Mouse (Mus musculus) heart, embryonic 16.5 days (tissue): ENCODE results near the gene B4galnt1. TPM values are rescaled to one million over a fixed set of nuclear protein-coding genes. Genes with fewer than 3 reads are reported as not detected.

ENCODE experiments used
- ATAC-seq: fragments of 200-750 bp; cut with Nextera tagmentation; replicated peaks from 2 replicates; pipeline ENCODE4 v1.8.0; 2017; ENCODE audit warnings: moderate number of reproducible peaks; ENCODE audit not compliant: insufficient read depth, low FRiP score; ENCODE audit errors: extremely low read depth
- H3K27ac ChIP-seq: fragments of 300-500 bp; sonication (generic); 2 replicates; pipeline ENCODE4 v1.5.1; 2014; ENCODE audit warnings: mild to moderate bottlenecking, low read length, control low read depth, moderate library complexity
- H3K27me3 ChIP-seq: fragments of 300-500 bp; sonication (generic); 2 replicates; pipeline ENCODE4 v1.6.1; 2014; ENCODE audit warnings: low read length, mixed read lengths; ENCODE audit not compliant: control insufficient read depth, insufficient read depth
- H3K36me3 ChIP-seq: fragments of 300-500 bp; sonication (generic); 2 replicates; pipeline ENCODE4 v1.6.1; 2014; ENCODE audit not compliant: control insufficient read depth, insufficient read depth
- H3K4me1 ChIP-seq: fragments of 300-500 bp; sonication (generic); 2 replicates; pipeline ENCODE4 v1.6.1; 2014; ENCODE audit warnings: low read length, mixed read lengths; ENCODE audit not compliant: control insufficient read depth, insufficient read depth
- H3K4me2 ChIP-seq: fragments of 300-500 bp; sonication (generic); 2 replicates; pipeline ENCODE4 v1.6.1; 2014; ENCODE audit warnings: low read depth, mild to moderate bottlenecking, control low read depth, low read length
- H3K4me3 ChIP-seq: fragments of 300-500 bp; sonication (generic); 2 replicates; pipeline ENCODE4 v1.5.1; 2014; ENCODE audit warnings: mild to moderate bottlenecking, control low read depth, low read length
- H3K9ac ChIP-seq: fragments of 300-500 bp; sonication (generic); 2 replicates; pipeline ENCODE4 v1.6.1; 2014; ENCODE audit warnings: low read length, control low read depth
- H3K9me3 ChIP-seq: fragments of 300-500 bp; sonication (generic); replicated peaks from 2 replicates; pipeline ENCODE4 v1.6.1; 2016; ENCODE audit warnings: low read length; ENCODE audit not compliant: control insufficient read depth
- WGBS: fragments of 180-500 bp; shearing (Covaris S2); extraction: QIAGEN DNeasy Blood & Tissue Kit; methylation state at CpG from one replicate; pipeline ENCODE4 v1.1.7; 2014; 5-methylcytosine and 5-hydroxymethylcytosine counted together
- polyA plus RNA-seq: library from polyadenylated mRNA; unstranded; fragments of >200 nt; fragmentation: Nextera tagmentation; extraction: Ambion mirVana; gene quantifications from 2 replicates; pipeline ENCODE4 v1.2.1, GENCODE M21; 2015

The B4galnt1 gene
- polyA plus RNA-seq, 1 experiment from 2014 or later: 6.5 TPM

GRCm38 (mm10) chr10:127137896-127138295 is 27.1 kb upstream of the B4galnt1 start:
- H3K27me3 ChIP-seq: no peaks in the 10 kb centered on the region
- H3K27ac ChIP-seq: no peak overlapping the region
- no peaks in the 10 kb centered on the region for H3K4me1 ChIP-seq
- no peak overlapping the region for H3K4me3 ChIP-seq
- no peak for ATAC-seq
- no peak overlapping the region for H3K4me2 ChIP-seq
- no peaks in the 10 kb centered on the region; the same call in 1 of the 2 replicates for H3K9me3 ChIP-seq
- H3K9ac ChIP-seq: no peak overlapping the region
- 70% methylated on average over 3 of the region's 3 CpGs for WGBS
- H3K36me3 ChIP-seq: no peaks in the 10 kb centered on the region

- Histone ChIP-seq H3K4me1 (no peaks in the 10 kb centered on the region), H3K27me3 (no peaks in the 10 kb centered on the region), H3K9ac (no peak overlapping the region), H3K9me3 (no peaks in the 10 kb centered on the region; the same call in 1 of the 2 replicates), H3K36me3 (no peaks in the 10 kb centered on the region), H3K4me2 (no peak overlapping the region), H3K27ac (no peak overlapping the region), H3K4me3 (no peak overlapping the region)
- 84% methylated on average over 18 of the region's 18 CpGs for WGBS
- ATAC-seq: no peak
These were observed 26.5 kb upstream of the B4galnt1 start for GRCm38 (mm10) chr10:127138328-127139141.

- no peak overlapping the region for H3K4me2 ChIP-seq
- no peak overlapping the region for H3K9ac ChIP-seq
- no peaks in the 10 kb centered on the region for H3K36me3 ChIP-seq
- 65% methylated on average over 11 of the region's 11 CpGs for WGBS
- no peaks in the 10 kb centered on the region; the same call in 1 of the 2 replicates for H3K9me3 ChIP-seq
- H3K27ac ChIP-seq: no peak overlapping the region
- H3K4me3 ChIP-seq: no peak overlapping the region
- no peaks in the 10 kb centered on the region for H3K4me1 ChIP-seq
- no peak for ATAC-seq
- H3K27me3 ChIP-seq: no peaks in the 10 kb centered on the region
These were observed 24.1 kb upstream of the B4galnt1 start for GRCm38 (mm10) chr10:127140971-127141370.

GRCm38 (mm10) chr10:127141500-127141899 is 23.5 kb upstream of the B4galnt1 start:
- H3K9ac ChIP-seq: no peak overlapping the region
- H3K9me3 ChIP-seq: no peaks in the 10 kb centered on the region; the same call in 1 of the 2 replicates
- ATAC-seq: no peak
- no peak overlapping the region for H3K4me3 ChIP-seq
- no peaks in the 10 kb centered on the region for H3K27me3 ChIP-seq
- no peaks in the 10 kb centered on the region for H3K4me1 ChIP-seq
- 58% methylated on average over 8 of the region's 8 CpGs for WGBS
- no peak overlapping the region for H3K27ac ChIP-seq
- no peak overlapping the region for H3K4me2 ChIP-seq
- no peaks in the 10 kb centered on the region for H3K36me3 ChIP-seq

GRCm38 (mm10) chr10:127143228-127143627 is 21.8 kb upstream of the B4galnt1 start:
- Histone ChIP-seq H3K4me1 (peaks cover 4% of the 10 kb centered on the region; the same call in 1 of the 2 replicates), H3K4me3 (no peak overlapping the region), H3K36me3 (no peaks in the 10 kb centered on the region), H3K9me3 (no peaks in the 10 kb centered on the region; the same call in 1 of the 2 replicates), H3K4me2 (no peak overlapping the region), H3K9ac (no peak overlapping the region), H3K27ac (no peak overlapping the region), H3K27me3 (no peaks in the 10 kb centered on the region)
- 85% methylated on average over 8 of the region's 8 CpGs for WGBS
- ATAC-seq: no peak

- H3K4me1 ChIP-seq: peaks cover 4% of the 10 kb centered on the region; the same call in 1 of the 2 replicates
- WGBS: 90% methylated on average over 7 of the region's 7 CpGs
These were observed 20.5 kb upstream of the B4galnt1 start for GRCm38 (mm10) chr10:127144536-127144935.

GRCm38 (mm10) chr10:127145303-127145702 is 19.7 kb upstream of the B4galnt1 start:
- Histone ChIP-seq H3K36me3 (no peaks in the 10 kb centered on the region), H3K27me3 (no peaks in the 10 kb centered on the region), H3K27ac (no peak overlapping the region), H3K9ac (no peak overlapping the region), H3K4me1 (peaks cover 4% of the 10 kb centered on the region; the same call in 1 of the 2 replicates), H3K9me3 (no peaks in the 10 kb centered on the region), H3K4me2 (no peak overlapping the region), H3K4me3 (no peak overlapping the region)
- WGBS: 78% methylated on average over 5 of the region's 5 CpGs
- no peak for ATAC-seq

More at GRCm38 (mm10) chr10:127144536-127144935, 20.5 kb upstream of the B4galnt1 start:
- no peaks in the 10 kb centered on the region for H3K27me3 ChIP-seq
- no peak overlapping the region for H3K4me3 ChIP-seq
- ATAC-seq: no peak
- H3K4me2 ChIP-seq: no peak overlapping the region
- H3K27ac ChIP-seq: no peak overlapping the region; the same call in 1 of the 2 replicates
- H3K9ac ChIP-seq: no peak overlapping the region
- H3K9me3 ChIP-seq: no peaks in the 10 kb centered on the region; the same call in 1 of the 2 replicates
- H3K36me3 ChIP-seq: no peaks in the 10 kb centered on the region

GRCm38 (mm10) chr10:127147135-127147534 is 17.9 kb upstream of the B4galnt1 start:
- peaks cover 4% of the 10 kb centered on the region; the same call in 1 of the 2 replicates for H3K4me1 ChIP-seq
- 59% methylated on average over 6 of the region's 6 CpGs for WGBS
- H3K4me2 ChIP-seq: no peak overlapping the region
- no peak overlapping the region for H3K4me3 ChIP-seq
- H3K36me3 ChIP-seq: no peaks in the 10 kb centered on the region
- no peaks in the 10 kb centered on the region for H3K9me3 ChIP-seq
- no peaks in the 10 kb centered on the region for H3K27me3 ChIP-seq
- no peak overlapping the region for H3K9ac ChIP-seq
- H3K27ac ChIP-seq: peak overlapping the region; percentile 37; the same call in 1 of the 2 replicates
- ATAC-seq: no peak

GRCm38 (mm10) chr10:127150471-127150872 is 14.6 kb upstream of the B4galnt1 start:
- H3K9ac ChIP-seq: no peak overlapping the region
- H3K36me3 ChIP-seq: no peaks in the 10 kb centered on the region
- H3K4me2 ChIP-seq: no peak overlapping the region
- 76% methylated on average over 4 of the region's 4 CpGs for WGBS
- H3K27ac ChIP-seq: no peak overlapping the region
- peaks cover 4% of the 10 kb centered on the region; the same call in 1 of the 2 replicates for H3K4me1 ChIP-seq
- ATAC-seq: no peak
- no peaks in the 10 kb centered on the region; the same call in 1 of the 2 replicates for H3K9me3 ChIP-seq
- no peak overlapping the region for H3K4me3 ChIP-seq
- no peaks in the 10 kb centered on the region for H3K27me3 ChIP-seq
